Mouse (Mus musculus) hindbrain, postnatal 0 days (tissue): ENCODE results near the gene Agpat1. TPM values are rescaled to one million over a fixed set of nuclear protein-coding genes. Genes with fewer than 3 reads are reported as not detected.
A peak's percentile ranks its signal among the peaks of the same experiment; 100 is the strongest.

Source experiments
- ATAC-seq: fragments of 200-750 bp; cut with Nextera tagmentation; 2 replicates; pipeline ENCODE4 v1.8.0; 2017; ENCODE audit warnings: mild to moderate bottlenecking, moderate TSS enrichment, moderate library complexity
- DNase-seq: peaks from one replicate; pipeline ENCODE4 v3.0.0-alpha.2; 2015; ENCODE audit warnings: low spot score
- H3K27ac ChIP-seq: fragments of 300-500 bp; sonication (generic); 2 replicates; pipeline ENCODE4 v1.5.1; 2014; ENCODE audit warnings: mild to moderate bottlenecking
- H3K27me3 ChIP-seq: fragments of 300-500 bp; sonication (generic); 2 replicates; pipeline ENCODE4 v1.6.1; 2014; ENCODE audit warnings: low read length, mixed read lengths; ENCODE audit not compliant: insufficient read depth
- H3K36me3 ChIP-seq: fragments of 300-500 bp; sonication (generic); 2 replicates; pipeline ENCODE4 v1.6.1; 2014; ENCODE audit warnings: low read length, mixed read lengths; ENCODE audit not compliant: insufficient read depth
- H3K4me1 ChIP-seq: fragments of 300-500 bp; sonication (generic); 2 replicates; pipeline ENCODE4 v1.6.1; 2014; ENCODE audit warnings: antibody characterized with exemption, low read length, mixed read lengths; ENCODE audit not compliant: insufficient read depth
- H3K4me2 ChIP-seq: fragments of 300-500 bp; sonication (generic); 2 replicates; pipeline ENCODE4 v1.6.1; 2014; ENCODE audit warnings: low read depth, mild to moderate bottlenecking, low read length, moderate library complexity, mixed read lengths
- H3K4me3 ChIP-seq: fragments of 300-500 bp; sonication (generic); 2 replicates; pipeline ENCODE4 v1.5.1; 2014; ENCODE audit warnings: low read length
- H3K9ac ChIP-seq: fragments of 300-500 bp; sonication (generic); replicated peaks from 2 replicates; pipeline ENCODE4 v1.6.1; 2014; ENCODE audit warnings: mild to moderate bottlenecking, low read length, moderate library complexity, mixed read lengths
- H3K9me3 ChIP-seq: fragments of 300-500 bp; sonication (generic); 2 replicates; pipeline ENCODE4 v1.6.1; 2016; ENCODE audit warnings: low read length, mixed read lengths
- CTCF ChIP-seq: IDR thresholded peaks from 2 replicates; pipeline ENCODE4 v1.5.1; 2016; ENCODE audit warnings: antibody characterized with exemption, control low read depth, low read depth
- WGBS: fragments of 180-500 bp; shearing (Covaris S2); extraction: QIAGEN DNeasy Blood & Tissue Kit; methylation state at CpG from one replicate; pipeline ENCODE4 v1.1.7; 2014; 5-methylcytosine and 5-hydroxymethylcytosine counted together
- polyA plus RNA-seq: library from polyadenylated mRNA; unstranded; fragments of >200 nt; fragmentation: Nextera tagmentation; extraction: Ambion mirVana; gene quantifications from 2 replicates; pipeline ENCODE4 v1.2.1, GENCODE M21; 2015
- total RNA-seq: library from RNA; depleted of rRNA; stranded (reverse); fragments of >200 nt; gene quantifications from 2 replicates; pipeline ENCODE4 v1.2.3, GENCODE M21; 2014; rRNA removed

Gene Agpat1
- total and polyA plus RNA-seq, 2 experiments from 2014 or later = 98.4 to 322 TPM

DNA sequence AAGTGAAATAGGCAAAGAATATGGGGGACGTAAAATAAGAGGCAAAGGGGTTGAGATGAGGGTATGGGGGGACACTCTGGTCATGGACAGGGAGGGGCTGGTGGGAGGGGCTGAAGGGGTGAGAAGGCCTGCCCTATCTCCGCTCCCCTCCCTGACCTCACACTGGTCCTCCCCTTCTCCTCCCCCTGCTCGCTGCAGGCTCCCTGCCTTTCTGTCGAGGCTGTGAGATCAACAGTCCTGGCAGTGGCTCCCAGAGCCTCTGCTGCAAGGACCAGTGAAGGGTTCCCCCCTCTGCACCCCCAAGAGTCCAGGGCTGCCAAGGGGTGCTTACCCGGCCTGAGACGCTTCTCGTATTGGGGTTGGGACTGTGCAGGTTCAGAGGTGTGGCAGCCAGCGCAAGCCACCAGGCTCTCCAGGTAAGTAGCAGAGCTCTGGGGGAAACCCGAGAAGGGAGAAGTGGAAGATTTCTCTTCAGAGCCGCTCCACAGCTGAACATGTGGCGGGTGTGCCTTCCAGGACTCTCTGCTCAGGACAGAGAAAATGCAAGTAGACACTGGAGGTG lies 56.3 kb downstream of the Agpat1 start:
- no peak for TF ChIP-seq CTCF
- no peak overlapping the region for H3K27ac ChIP-seq

DNA sequence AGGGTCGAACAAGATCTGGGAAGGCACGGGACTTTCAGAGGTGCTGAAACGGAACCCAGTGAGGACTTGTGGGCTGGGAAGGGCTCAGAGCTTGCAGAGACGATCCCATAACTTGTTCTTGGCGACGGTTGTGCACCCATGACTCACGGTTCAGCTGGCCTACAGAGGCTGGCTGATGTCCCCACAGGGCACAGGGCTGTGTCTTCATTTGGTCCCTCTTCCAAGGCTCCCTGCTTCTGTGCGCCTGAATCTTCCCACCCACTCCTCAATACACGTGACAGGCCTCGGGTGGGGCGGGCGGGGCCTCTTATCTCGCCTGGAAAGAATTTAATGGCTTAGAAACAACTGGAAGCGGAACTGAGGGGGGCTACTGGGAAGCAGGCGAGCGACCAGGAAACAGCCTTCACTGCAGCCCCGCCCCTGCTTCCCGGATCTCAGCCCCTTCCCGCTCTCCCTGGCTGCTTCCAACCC lies 57.1 kb downstream of the Agpat1 start:
- no peak for TF ChIP-seq CTCF
- peaks cover 5% of the 10 kb centered on the region; the same call in 1 of the 2 replicates for H3K27me3 ChIP-seq
- ATAC-seq (no peak), DNase-seq (no peak)
- no peaks in the 10 kb centered on the region for H3K36me3 ChIP-seq
- no peak overlapping the region for H3K9ac ChIP-seq
- H3K4me3 ChIP-seq = peak overlapping the region; percentile 4; the same call in 1 of the 2 replicates
- WGBS = 12% methylated on average over 19 of the region's 19 CpGs
- no peaks in the 10 kb centered on the region for H3K9me3 ChIP-seq
- H3K4me2 ChIP-seq = peak overlapping the region; percentile 34
- peak overlapping the region; percentile 15; the same call in 1 of the 2 replicates for H3K27ac ChIP-seq
- H3K4me1 ChIP-seq = peaks cover 4% of the 10 kb centered on the region; the same call in 1 of the 2 replicates

More for the DNA sequence above, 56.3 kb downstream of the Agpat1 start:
- Histone ChIP-seq H3K4me3 (no peak overlapping the region), H3K9me3 (no peaks in the 10 kb centered on the region), H3K27me3 (peaks cover 5% of the 10 kb centered on the region; the same call in 1 of the 2 replicates), H3K36me3 (no peaks in the 10 kb centered on the region), H3K4me1 (peaks cover 7% of the 10 kb centered on the region; the same call in 1 of the 2 replicates), H3K4me2 (no peak overlapping the region), H3K9ac (no peak overlapping the region)
- DNase-seq (no peak), ATAC-seq (no peak)
- WGBS = 41% methylated on average over 10 of the region's 11 CpGs

DNA sequence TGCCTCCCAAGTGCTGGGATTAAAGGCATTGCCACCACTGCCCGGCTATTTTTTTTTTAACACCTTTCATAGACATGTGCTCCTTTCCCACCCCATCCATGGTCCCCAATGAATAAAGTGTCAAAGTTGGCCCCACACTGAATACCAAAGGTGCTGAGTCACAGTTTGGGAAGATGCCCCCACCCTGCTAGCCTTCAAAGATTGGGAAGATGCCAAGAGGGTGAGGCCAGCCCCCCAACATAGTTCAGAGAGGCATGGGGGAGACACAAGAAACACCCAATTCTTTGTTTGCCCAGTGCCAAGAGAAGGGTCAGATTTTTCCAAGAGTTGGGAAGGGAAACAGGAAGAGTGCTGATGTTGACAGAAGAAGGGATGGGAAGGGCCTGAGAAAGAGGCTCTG lies 58.4 kb downstream of the Agpat1 start:
- ATAC-seq (no peak), DNase-seq (no peak)
- H3K4me1 ChIP-seq = no peaks in the 10 kb centered on the region; the same call in 1 of the 2 replicates
- H3K9ac ChIP-seq = no peak overlapping the region
- H3K4me3 ChIP-seq = no peak overlapping the region
- no peak overlapping the region for H3K27ac ChIP-seq
- no peak overlapping the region for H3K4me2 ChIP-seq
- no peaks in the 10 kb centered on the region for H3K9me3 ChIP-seq
- no peak for TF ChIP-seq CTCF
- 76% methylated on average over 1 of the region's 1 CpGs for whole genome bisulfite sequencing
- H3K36me3 ChIP-seq = no peaks in the 10 kb centered on the region
- H3K27me3 ChIP-seq = peaks cover 5% of the 10 kb centered on the region; the same call in 1 of the 2 replicates

DNA sequence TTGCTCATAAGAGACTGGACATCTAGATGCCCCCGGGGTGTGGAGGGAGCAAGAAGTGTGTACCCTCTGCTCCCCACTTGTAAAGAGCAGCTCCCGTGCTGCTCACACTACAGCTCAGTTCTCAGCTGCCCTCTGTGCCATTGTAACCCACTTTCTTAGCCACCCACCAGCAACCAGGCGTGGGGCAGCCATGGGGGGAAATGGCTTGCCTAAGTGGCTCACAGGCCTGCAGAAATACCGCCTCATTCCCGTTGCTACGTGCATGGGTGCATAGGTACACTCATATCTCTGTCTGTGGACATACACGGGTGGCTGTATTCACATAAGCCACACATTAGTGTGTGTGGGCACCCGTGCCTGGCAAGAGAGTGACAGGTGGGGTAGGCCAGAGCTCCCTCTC lies 58.9 kb downstream of the Agpat1 start:
- no peak for ATAC-seq
- H3K9me3 ChIP-seq = no peaks in the 10 kb centered on the region
- H3K4me3 ChIP-seq = no peak overlapping the region
- no peaks in the 10 kb centered on the region for H3K36me3 ChIP-seq
- H3K27me3 ChIP-seq = peaks cover 5% of the 10 kb centered on the region; the same call in 1 of the 2 replicates
- 82% methylated on average over 8 of the region's 8 CpGs for WGBS
- no peak for TF ChIP-seq CTCF
- no peak overlapping the region for H3K27ac ChIP-seq
- no peak overlapping the region for H3K9ac ChIP-seq
- DNase-seq = no peak
- H3K4me2 ChIP-seq = no peak overlapping the region
- no peaks in the 10 kb centered on the region; the same call in 1 of the 2 replicates for H3K4me1 ChIP-seq

Other genes starting within 250 kb of the Agpat1 start
- gene Btnl2, start 249.4 kb upstream of the Agpat1 start, total RNA-seq = not detected in 2 replicates
- 0.08 TPM in 1 of 2 replicates, not detected in the other for gene Btnl2, start 249.4 kb upstream of the Agpat1 start, polyA plus RNA-seq
- gene Btnl1, start 227.1 kb upstream of the Agpat1 start, total RNA-seq = not detected in 2 replicates
- not detected in 2 replicates for gene Btnl1, start 227.1 kb upstream of the Agpat1 start, polyA plus RNA-seq
- 5.2 and 6.8 TPM in 2 replicates for gene BC051142, start 205.4 kb upstream of the Agpat1 start, total RNA-seq
- gene BC051142, start 205.4 kb upstream of the Agpat1 start, polyA plus RNA-seq = 4.4 and 5.0 TPM in 2 replicates
- not detected in 2 replicates for gene Btnl4, start 126.9 kb upstream of the Agpat1 start, total RNA-seq
- gene Btnl4, start 126.9 kb upstream of the Agpat1 start, polyA plus RNA-seq = not detected in 2 replicates
- not detected in 2 replicates for gene Btnl6, start 86.9 kb upstream of the Agpat1 start, total RNA-seq
- gene Btnl6, start 86.9 kb upstream of the Agpat1 start, polyA plus RNA-seq = 0.09 TPM in 1 of 2 replicates, not detected in the other
- gene Notch4, start 40.0 kb upstream of the Agpat1 start, total RNA-seq = 6.0 and 11.4 TPM in 2 replicates
- gene Notch4, start 40.0 kb upstream of the Agpat1 start, polyA plus RNA-seq = 5.2 and 6.1 TPM in 2 replicates
- gene Gpsm3, start 14.5 kb upstream of the Agpat1 start, total RNA-seq = 3.4 and 4.8 TPM in 2 replicates
- gene Gpsm3, start 14.5 kb upstream of the Agpat1 start, polyA plus RNA-seq = 4.8 and 5.4 TPM in 2 replicates
- gene Pbx2, start 13.0 kb upstream of the Agpat1 start, total RNA-seq = 63.1 and 67.1 TPM in 2 replicates
- gene Pbx2, start 13.0 kb upstream of the Agpat1 start, polyA plus RNA-seq = 6.2 and 7.5 TPM in 2 replicates
- 1.8 and 2.0 TPM in 2 replicates for gene Ager, start 6.4 kb upstream of the Agpat1 start, total RNA-seq
- 1.7 and 2.5 TPM in 2 replicates for gene Ager, start 6.4 kb upstream of the Agpat1 start, polyA plus RNA-seq
- 61.9 and 65.3 TPM in 2 replicates for gene Rnf5, start 572 bp upstream of the Agpat1 start, total RNA-seq
- 223 and 233 TPM in 2 replicates for gene Rnf5, start 572 bp upstream of the Agpat1 start, polyA plus RNA-seq
- gene Egfl8, start 11.7 kb downstream of the Agpat1 start, total RNA-seq = 3.5 and 5.9 TPM in 2 replicates
- 6.5 and 7.4 TPM in 2 replicates for gene Egfl8, start 11.7 kb downstream of the Agpat1 start, polyA plus RNA-seq
- gene Ppt2, start 24.2 kb downstream of the Agpat1 start, total RNA-seq = 33.6 and 42.3 TPM in 2 replicates
- gene Ppt2, start 24.2 kb downstream of the Agpat1 start, polyA plus RNA-seq = 17.9 and 20.0 TPM in 2 replicates
- 7.5 and 8.1 TPM in 2 replicates for gene Prrt1, start 25.3 kb downstream of the Agpat1 start, total RNA-seq
- gene Prrt1, start 25.3 kb downstream of the Agpat1 start, polyA plus RNA-seq = 7.3 and 7.9 TPM in 2 replicates
- gene Fkbpl, start 40.5 kb downstream of the Agpat1 start, total RNA-seq = 4.9 and 6.1 TPM in 2 replicates
- 10.4 and 11.8 TPM in 2 replicates for gene Fkbpl, start 40.5 kb downstream of the Agpat1 start, polyA plus RNA-seq
- 53.6 and 70.6 TPM in 2 replicates for gene Atf6b, start 42.9 kb downstream of the Agpat1 start, total RNA-seq
- gene Atf6b, start 42.9 kb downstream of the Agpat1 start, polyA plus RNA-seq = 74.2 and 78.2 TPM in 2 replicates
- gene Tnxb, start 66.3 kb downstream of the Agpat1 start, total RNA-seq = 3.1 and 4.0 TPM in 2 replicates
- 0.16 and 0.28 TPM in 2 replicates for gene Tnxb, start 66.3 kb downstream of the Agpat1 start, polyA plus RNA-seq
- 1.0 and 1.9 TPM in 2 replicates for gene C4b, start 139.6 kb downstream of the Agpat1 start, total RNA-seq
- gene C4b, start 139.6 kb downstream of the Agpat1 start, polyA plus RNA-seq = 0.86 and 1.1 TPM in 2 replicates
- gene Cyp21a1, start 200.3 kb downstream of the Agpat1 start, total RNA-seq = not detected in 2 replicates
- gene Cyp21a1, start 200.3 kb downstream of the Agpat1 start, polyA plus RNA-seq = not detected in 2 replicates
- gene Stk19, start 232.7 kb downstream of the Agpat1 start, total RNA-seq = 17.5 and 29.6 TPM in 2 replicates
- gene Stk19, start 232.7 kb downstream of the Agpat1 start, polyA plus RNA-seq = 45.5 and 46.5 TPM in 2 replicates
- gene Dxo, start 232.8 kb downstream of the Agpat1 start, total RNA-seq = 36.4 and 48.9 TPM in 2 replicates
- gene Dxo, start 232.8 kb downstream of the Agpat1 start, polyA plus RNA-seq = 47.6 and 53.8 TPM in 2 replicates
- 98.1 and 100 TPM in 2 replicates for gene Skiv2l, start 245.9 kb downstream of the Agpat1 start, total RNA-seq
- 43.8 and 44.5 TPM in 2 replicates for gene Skiv2l, start 245.9 kb downstream of the Agpat1 start, polyA plus RNA-seq
- gene Nelfe, start 246.1 kb downstream of the Agpat1 start, total RNA-seq = 27.6 and 32.9 TPM in 2 replicates
- gene Nelfe, start 246.1 kb downstream of the Agpat1 start, polyA plus RNA-seq = 63.5 and 71.9 TPM in 2 replicates